Mouse (Mus musculus) left cerebral cortex, postnatal 10 days (tissue): ENCODE data around the gene Ankrd2. TPM values are rescaled to one million over a fixed set of nuclear protein-coding genes. Genes with fewer than 3 reads are reported as not detected.
A peak's percentile ranks its signal among the peaks of the same experiment; 100 is the strongest.

Source experiments
- DNase-seq, 2 experiments: peaks; one replicate each; pipeline ENCODE4 v3.0.0; 2021 to 2022; ENCODE audit warnings: low spot score in 2 of 2, mixed read lengths in 1 of 2; ENCODE audit errors: extremely low spot score in 1 of 2
- intact Hi-C: fragments of 180-260 bp; cut with DNase I; formaldehyde crosslinking; loops from one replicate; pipeline ENCODE4 v1.15.1; 2025
- total RNA-seq, 2 experiments: library from RNA; stranded (reverse); gene quantifications; 2 replicates each; pipeline ENCODE4 v1.2.3; 2021

The Ankrd2 gene
- total RNA-seq, 2 experiments from 2014 or later: 0.32 TPM; not detected in 1

GRCm38 (mm10) chr19:42010436-42010835 lies 25.4 kb upstream of the Ankrd2 start:
- intact Hi-C loops: no loop called here
- DNase-seq: no peak

GRCm38 (mm10) chr19:42011123-42011522 lies 24.7 kb upstream of the Ankrd2 start:
- no peak for DNase-seq
- intact Hi-C loops: no loop called here

GRCm38 (mm10) chr19:42014231-42014825 lies 21.5 kb upstream of the Ankrd2 start:
- DNase-seq: no peak
- intact Hi-C loops: no loop called here

- no peak for DNase-seq
- intact Hi-C loops: no loop called here
These were observed 20.8 kb upstream of the Ankrd2 start for GRCm38 (mm10) chr19:42015001-42015400.

- intact Hi-C loops: no loop called here
- no peak for DNase-seq
These were observed 19.5 kb upstream of the Ankrd2 start for GRCm38 (mm10) chr19:42016251-42016650.

- DNase-seq: no peak
- intact Hi-C loops: no loop called here
These were observed 19.0 kb upstream of the Ankrd2 start for GRCm38 (mm10) chr19:42016840-42017239.

GRCm38 (mm10) chr19:42017399-42018247 lies 18.2 kb upstream of the Ankrd2 start:
- intact Hi-C loops: no loop called here
- DNase-seq: peak; percentile 45 to 74

- intact Hi-C loops: no loop called here
These were observed 16.7 kb upstream of the Ankrd2 start for GRCm38 (mm10) chr19:42019011-42019522.

GRCm38 (mm10) chr19:42021681-42022541 lies 13.9 kb upstream of the Ankrd2 start:
- no peak for DNase-seq
- intact Hi-C loops: loop anchor here (5.0 kb wide), 1 partner anchor 40 kb away; the partner anchor contains the start of genes Mms19 and Ubtd1

More at GRCm38 (mm10) chr19:42019011-42019522, 16.7 kb upstream of the Ankrd2 start:
- DNase-seq: peak in 1 of 2 experiments; percentile 57

- no peak for DNase-seq
- intact Hi-C loops: loop anchor here (5.0 kb wide), 1 partner anchor 40 kb away; the partner anchor contains the start of genes Mms19 and Ubtd1
These were observed 13.3 kb upstream of the Ankrd2 start for GRCm38 (mm10) chr19:42022542-42022848.

GRCm38 (mm10) chr19:42026158-42026557 lies 9.6 kb upstream of the Ankrd2 start:
- peak; percentile 64 to 79 for DNase-seq
- intact Hi-C loops: no loop called here

- DNase-seq: no peak
- intact Hi-C loops: no loop called here
These were observed 4.7 kb upstream of the Ankrd2 start for GRCm38 (mm10) chr19:42031112-42031511.

GRCm38 (mm10) chr19:42033611-42034010 lies 2.2 kb upstream of the Ankrd2 start:
- DNase-seq: no peak
- intact Hi-C loops: no loop called here

- peak in 1 of 2 experiments; percentile 48 for DNase-seq
- intact Hi-C loops: no loop called here
These were observed 1.5 kb upstream of the Ankrd2 start for GRCm38 (mm10) chr19:42034146-42034775.

- intact Hi-C loops: loop anchor here (5.0 kb wide), 1 partner anchor 112 kb away; the partner anchor contains the start of gene Marveld1
- DNase-seq: no peak
These were observed 832 bp upstream of the Ankrd2 start for GRCm38 (mm10) chr19:42034881-42035455.

GRCm38 (mm10) chr19:42036357-42036756 lies 557 bp downstream of the Ankrd2 start:
- no peak for DNase-seq
- intact Hi-C loops: loop anchor here (5.0 kb wide), 1 partner anchor 111 kb away; the partner anchor contains the start of gene Marveld1

GRCm38 (mm10) chr19:42037167-42037702 lies 1.4 kb downstream of the Ankrd2 start:
- intact Hi-C loops: loop anchor here (5.0 kb wide), 1 partner anchor 110 kb away; the partner anchor contains the start of gene Marveld1
- no peak for DNase-seq

- no peak for DNase-seq
- intact Hi-C loops: loop anchor here (5.0 kb wide), 1 partner anchor 109 kb away; the partner anchor contains the start of gene Marveld1
These were observed 2.5 kb downstream of the Ankrd2 start for GRCm38 (mm10) chr19:42038310-42038709.
